Mouse (Mus musculus) embryo, embryonic 11.5 days (tissue): Measurements from ENCODE around the gene Ube2l3.

Source experiments
- DNase-seq: peaks from one replicate; pipeline ENCODE4 v3.0.0-alpha.2; 2012; ENCODE audit warnings: low read depth, low spot score

The Ube2l3 gene

DNA sequence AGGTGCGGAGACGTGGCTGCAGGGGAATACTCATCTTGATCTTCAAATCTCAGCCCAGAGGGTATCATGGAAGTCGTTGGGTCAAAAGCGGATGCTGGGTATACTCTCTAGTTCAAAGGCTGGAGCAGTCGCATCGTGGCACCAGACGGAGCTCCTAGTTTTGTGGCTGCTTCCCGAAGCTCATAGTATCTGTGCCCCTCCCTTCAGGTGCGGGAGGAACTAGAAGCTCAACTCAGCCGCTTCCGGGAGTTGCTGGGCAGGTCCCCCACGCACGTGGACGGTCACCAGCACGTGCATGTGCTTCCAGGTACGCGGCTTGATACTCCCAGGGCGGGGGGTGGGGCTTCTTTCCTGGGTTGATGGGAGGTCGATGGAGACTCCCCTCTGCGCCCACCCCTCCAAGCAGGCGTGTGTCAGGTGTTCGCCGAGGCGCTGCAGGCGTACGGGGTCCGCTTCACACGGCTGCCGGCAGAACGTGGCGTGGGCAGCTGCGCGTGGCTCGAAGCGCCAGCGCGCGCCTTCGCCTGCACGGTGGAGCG, 55.0 kb downstream of the Ube2l3 start:
- DNase-seq: no peak

DNA sequence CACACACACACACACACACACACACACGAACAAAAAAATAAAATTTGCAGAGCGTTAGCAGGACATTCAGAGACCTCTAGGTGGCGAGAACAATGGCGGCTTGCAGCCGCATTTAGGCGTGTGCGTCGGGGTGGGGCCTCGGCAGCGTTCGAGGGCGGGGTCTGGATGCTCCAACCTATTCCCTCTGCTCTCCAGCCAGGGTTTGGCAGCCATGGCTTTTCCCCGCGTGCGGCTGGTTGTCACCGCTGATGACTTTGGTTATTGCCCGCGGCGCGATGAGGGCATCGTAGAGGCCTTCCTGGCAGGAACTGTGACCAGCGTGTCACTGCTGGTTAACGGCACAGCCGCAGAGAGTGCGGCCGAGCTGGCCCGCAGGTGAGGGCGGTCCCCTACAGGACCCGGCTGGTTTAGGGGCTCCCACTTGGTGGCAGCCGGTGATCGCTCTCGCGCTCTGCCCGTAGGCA, 55.6 kb downstream of the Ube2l3 start, which contains the start of gene Ccdc116:
Gene Ccdc116, minus strand, starts transcription at position 458 of the 464 bp plus-strand sequence.
- peak; percentile 78 for DNase-seq

DNA sequence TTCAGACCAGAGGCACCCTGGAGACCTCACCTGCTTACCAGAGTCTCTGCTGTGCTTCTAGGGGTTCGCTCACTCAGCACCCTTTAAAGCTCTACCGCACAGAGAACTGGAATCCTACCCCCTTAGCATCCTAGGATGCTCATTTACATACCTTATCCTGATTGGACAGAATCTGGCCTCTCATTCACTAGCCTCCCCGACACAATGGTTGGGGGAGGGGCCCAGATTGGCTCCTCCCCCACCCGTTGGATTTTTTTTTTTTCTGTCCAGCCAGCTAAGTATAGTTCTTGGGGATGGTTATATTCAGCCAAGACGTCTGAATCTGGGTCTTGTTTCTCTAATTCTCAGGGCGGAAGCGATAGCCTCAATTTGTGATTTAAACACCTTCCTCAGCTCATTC, 58.1 kb downstream of the Ube2l3 start, which contains the start of gene Ydjc:
Gene Ydjc, plus strand, starts transcription at position 283 of the 400 bp plus-strand sequence.
- no peak for DNase-seq

DNA sequence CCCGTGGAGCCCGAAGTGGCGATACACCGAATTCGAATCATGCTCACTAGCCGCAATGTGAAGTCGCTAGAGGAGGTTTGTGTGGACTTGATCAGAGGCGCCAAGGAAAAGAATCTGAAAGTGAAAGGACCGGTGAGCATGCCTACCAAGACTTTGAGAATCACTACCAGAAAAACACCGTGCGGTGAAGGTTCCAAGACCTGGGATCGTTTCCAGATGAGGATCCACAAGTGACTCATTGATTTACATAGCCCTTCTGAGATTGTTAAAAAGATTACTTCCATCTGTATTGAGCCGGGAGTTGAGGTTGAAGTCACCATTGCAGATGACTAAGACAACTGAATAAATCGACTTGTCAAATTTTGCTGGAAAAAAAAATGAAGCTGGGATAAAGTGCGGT, 65.1 kb downstream of the Ube2l3 start:
- DNase-seq: no peak

DNA sequence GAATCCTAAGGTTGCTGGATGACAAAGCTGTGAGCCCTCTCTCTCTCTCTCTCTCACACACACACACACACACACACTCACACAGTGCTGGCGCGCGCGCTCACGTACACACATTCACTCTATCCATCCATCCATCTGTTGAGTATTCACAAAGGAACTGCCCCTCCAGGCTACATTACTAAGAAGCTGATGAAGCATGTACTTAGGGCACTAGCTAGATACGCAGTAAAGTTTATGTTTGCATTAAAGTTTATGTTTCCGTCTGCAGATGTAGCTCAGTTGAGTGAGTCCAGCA, 69.6 kb downstream of the Ube2l3 start:
- no peak for DNase-seq

DNA sequence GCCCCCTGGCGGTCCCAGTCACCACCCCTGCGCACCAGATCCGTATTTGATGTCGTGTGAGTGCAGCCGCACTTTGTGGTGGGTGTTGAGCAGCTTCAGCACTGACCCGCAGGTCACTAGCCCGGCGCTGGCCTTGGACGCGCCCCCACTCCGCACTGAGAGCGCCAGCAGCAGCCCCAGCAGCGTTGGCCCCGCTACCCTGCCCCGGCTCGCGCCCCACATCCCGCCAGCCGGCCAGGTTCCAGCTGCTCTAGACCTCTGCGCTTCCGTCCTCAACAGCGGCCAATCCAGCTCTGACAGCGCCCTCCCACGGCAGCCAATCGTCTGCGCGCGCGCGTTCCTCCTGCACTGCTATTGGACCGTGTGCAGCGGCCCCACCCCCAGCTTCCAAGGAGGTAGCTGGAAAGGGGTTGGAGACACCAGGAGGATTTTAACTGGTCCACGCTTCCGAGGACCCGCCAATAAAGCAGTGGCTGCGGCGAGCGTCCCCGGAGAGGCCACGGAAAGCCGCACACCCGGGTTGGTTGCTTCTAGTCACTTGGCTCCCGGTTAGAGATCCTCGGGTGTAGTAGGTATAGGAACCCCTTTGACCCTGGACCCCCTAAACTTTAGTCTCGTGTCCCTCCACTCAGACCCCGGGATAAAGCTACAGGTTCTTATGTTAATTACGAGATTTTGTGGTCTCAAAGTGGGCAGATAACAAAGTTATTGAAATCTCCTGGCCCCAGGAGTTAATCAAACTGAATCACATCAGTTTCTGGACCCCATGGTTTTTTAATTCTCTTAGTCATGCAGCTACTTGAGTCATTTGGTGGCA, 70.2 kb downstream of the Ube2l3 start, which contains the start of gene Sdf2l1:
Gene Sdf2l1, minus strand, starts transcription at position 295 of the 817 bp plus-strand sequence.
- peak; percentile 96 for DNase-seq

DNA sequence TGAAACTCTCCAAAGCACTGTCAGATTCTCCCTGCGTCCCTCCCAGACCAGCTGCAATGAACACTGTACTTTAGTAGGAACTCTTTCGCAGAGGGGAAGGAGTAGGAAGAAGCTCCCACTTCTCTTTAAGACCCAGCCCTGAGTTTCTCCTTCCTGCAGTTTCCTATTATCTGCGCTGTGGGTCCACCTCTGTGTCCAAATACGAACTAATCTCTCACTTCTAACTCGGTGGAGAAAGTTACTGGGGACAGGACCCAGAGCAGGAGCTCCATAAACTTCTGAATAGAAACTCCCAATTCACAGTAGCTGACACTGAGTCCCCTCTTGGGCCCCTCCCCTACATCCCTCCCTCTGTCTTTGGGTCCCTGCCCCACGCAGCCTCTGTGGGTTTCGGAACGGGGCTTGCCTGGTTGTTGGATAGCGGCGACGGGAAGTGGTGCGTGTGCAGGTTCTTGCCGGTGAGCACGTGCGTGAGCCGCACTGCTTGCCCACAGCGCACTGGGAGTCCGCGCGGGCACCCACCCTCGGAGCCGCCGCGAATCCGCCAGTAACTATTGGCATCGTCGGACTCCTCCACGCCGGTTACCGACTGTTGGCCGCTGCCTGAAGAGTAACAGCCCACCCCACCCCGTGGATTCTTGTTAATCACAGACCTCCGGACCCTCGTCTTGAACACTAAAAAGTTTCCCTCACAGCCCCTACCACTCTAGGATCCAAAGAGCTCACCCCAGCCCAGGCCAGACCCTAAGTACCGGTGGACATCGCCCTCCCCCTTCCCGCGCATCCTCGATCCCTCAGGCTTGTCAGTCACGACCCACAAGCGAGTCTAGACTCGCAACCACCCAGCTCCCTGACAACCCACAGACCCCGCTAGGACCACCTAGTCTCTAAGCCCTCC, 71.0 kb downstream of the Ube2l3 start:
- DNase-seq: no peak

DNA sequence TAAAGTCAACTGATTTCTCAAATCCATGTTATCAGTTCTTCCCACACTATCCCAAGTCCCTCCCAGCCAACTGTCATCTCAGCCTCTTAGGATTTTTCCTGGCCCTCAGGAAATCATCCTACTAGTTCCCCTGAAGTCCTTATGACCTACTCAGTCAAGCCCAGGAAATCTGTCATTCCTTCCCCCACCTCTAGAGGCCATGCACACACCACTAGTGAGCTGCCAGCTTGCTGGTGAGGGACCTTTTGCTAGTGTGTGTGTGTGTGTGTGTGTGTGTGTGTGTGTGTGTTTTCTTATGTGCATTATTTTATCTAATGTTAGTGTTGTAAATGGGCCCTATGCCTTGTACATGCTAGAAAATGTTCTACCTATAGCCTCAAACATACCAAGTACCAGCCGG, 75.2 kb downstream of the Ube2l3 start:
- no peak for DNase-seq

DNA sequence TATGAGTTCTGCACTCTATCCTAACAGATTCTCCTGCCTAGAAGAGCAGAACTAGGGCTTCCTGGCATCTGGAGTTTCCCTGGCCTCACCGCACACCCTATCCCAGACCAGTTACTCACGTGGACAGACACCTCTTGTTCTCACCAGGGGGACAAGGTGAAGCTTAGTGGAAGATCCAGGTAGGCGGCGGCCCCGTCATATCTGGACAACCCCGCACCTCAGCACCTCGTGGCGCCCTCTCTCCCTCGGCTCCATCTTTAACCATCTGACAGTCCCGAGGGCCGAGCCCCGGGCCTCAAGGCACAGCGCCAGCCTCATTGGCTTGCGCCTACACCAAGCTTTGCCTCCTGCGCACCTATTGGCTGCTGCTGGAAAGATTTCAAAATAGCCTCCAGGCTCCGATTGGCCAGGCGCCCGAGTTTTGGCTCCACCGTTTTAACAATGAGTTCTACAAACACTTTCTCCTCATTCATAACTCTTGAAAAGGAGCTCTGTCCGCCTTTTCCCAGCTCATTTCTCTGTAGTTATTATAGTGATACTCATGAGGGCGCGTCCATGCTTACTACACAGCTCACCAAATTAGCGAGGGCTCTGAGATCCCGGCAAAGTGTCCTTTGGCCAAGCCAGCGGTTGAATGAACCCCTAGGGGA, 77.5 kb downstream of the Ube2l3 start, which contains the start of gene 2610318N02Rik:
Gene 2610318N02Rik, minus strand, starts transcription at position 297 of the 650 bp plus-strand sequence.
- DNase-seq: peak; percentile 84

DNA sequence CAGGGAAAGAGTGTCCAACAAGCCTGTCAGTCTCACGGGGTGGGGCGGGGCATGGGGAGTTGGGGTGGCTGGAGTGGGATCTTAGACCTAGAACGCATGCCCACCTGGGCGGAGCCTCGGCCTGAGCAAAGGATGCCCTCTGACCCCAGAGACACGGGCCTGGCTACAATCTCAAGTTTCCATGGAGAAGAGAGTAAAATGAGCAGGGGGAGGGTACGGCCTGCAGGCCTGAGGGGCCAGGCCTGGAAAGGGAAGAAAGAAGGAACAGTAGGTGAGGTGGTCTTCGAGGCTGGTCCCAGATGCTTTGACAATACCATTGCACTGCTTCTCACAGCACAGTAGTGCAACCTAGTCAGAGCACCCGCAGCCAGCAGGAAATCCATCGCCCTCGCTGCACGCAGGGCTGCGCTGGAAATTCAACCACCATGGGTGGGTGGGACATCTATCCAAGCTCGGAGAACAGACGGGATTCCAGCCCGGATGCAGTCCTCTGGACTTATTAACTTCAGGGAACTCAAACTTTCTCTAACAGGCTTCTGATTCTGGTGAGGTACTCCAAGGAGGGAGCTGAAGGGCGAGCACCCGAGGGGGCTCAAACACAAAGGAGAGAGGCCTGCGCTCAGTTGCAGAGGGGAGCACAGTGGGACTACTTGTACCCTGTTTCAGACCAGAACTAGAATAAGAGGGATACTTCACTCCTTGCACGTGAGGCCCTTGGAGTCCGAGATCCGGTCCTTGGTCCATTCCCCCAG, 78.2 kb downstream of the Ube2l3 start:
- DNase-seq: no peak

DNA sequence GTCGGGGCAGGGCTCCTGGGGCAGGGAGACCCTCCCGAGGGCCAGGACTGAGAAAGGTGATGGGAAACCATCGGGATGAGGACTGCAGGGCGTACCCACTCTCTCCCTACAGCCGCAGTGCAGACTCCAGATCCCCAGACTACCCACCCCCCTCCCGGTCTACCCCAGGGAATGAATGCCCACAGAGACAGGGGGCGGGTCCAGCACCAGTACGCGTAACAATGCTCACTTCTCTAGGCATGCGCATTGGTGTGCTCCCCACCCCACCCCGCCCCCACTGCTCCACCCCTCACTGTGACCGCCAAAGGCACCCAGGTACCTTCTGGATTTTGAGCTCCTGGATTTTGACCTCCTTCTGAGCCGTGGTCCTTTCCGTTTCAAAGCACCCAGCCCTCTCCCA, 80.9 kb downstream of the Ube2l3 start:
- no peak for DNase-seq

DNA sequence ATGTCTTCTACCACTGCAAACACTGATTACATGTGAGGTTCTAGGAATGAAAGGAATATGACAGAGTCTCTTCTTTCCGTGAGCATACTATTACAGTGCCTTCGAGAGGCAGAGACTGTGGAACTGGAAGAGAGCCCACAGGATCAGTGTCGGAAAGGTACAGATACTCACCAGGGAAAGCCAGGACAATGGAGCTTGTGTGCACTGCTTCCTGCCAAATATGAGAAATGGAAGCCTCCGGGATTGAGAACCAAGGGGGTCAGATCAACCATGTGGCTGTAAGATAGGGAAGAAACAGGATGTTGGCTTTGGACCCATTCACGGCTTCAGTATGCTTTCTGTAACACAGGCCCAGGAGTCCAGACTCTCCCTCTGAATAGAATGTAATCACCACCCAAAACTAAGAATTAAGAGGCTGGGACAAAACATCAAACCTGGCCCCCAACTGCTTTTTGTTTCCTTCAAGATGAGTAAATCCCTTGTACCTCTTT, 85.1 kb downstream of the Ube2l3 start:
- DNase-seq: no peak

DNA sequence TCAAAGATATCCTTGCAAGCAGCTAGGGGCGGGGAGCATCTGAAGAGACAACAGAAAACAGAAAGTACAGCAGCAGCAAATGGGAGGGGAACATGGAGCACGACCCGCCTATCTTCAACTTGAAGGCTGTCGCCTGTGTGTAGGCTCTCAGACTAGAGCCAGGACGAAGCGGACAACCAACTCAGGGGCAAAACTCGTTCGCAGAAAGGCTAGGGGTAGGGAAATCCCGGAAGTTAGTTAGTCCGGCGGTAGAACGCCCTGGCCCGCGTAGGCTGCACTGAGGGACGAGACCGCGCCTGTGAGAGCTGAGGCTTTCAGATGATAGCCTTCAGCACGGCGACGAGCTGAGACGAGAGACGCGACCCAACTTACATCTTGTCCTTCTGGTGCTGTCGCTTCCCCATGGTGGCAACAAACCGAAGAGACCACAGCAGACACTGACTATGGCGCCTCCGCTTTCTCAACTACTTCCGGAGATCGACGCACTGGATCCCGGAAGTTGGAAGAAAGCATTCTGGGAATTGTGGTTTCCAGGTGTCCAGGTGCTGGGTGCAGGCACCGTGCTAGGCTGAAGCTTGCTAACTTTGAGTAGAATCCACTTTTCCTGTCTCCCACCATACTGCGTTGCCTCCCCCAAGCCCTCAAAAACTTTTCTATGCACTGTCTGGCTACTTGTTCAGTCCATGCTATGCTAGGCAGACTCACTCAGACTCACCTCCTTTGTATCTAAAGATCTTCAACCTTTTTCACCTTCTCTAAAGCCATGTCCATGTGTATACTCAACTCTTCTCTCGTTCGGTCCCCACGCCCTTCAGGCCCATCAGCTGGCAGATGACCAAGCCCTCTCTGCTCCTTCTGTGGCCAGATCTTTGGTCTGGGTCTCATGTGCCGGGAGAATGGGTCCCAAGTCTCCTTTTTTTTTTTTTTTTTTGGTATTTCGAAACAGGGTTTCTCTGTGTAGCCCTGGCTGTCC, 91.4 kb downstream of the Ube2l3 start, which contains the start of gene Ppil2:
Gene Ppil2, minus strand, starts transcription at position 487 of the 973 bp plus-strand sequence.
- peak; percentile 71 for DNase-seq

DNA sequence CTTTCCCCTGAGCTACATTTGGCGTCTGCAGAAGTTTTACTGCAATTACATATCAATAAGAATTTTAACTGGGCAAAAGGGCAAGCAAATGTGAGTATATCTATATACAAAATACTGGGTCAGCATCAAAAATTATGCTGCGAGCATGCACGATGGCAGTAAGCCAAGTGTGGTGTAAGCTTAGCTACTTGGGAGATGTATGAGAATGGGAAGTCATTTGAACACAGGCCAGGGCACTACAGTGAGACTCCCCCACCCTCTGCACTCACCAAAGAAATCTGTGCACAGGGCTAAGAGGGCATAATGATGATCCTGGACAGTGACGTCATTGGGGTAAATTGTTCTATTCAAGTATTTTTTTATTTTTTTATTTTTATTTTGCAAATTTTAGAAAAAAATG, 97.8 kb downstream of the Ube2l3 start:
- DNase-seq: no peak

DNA sequence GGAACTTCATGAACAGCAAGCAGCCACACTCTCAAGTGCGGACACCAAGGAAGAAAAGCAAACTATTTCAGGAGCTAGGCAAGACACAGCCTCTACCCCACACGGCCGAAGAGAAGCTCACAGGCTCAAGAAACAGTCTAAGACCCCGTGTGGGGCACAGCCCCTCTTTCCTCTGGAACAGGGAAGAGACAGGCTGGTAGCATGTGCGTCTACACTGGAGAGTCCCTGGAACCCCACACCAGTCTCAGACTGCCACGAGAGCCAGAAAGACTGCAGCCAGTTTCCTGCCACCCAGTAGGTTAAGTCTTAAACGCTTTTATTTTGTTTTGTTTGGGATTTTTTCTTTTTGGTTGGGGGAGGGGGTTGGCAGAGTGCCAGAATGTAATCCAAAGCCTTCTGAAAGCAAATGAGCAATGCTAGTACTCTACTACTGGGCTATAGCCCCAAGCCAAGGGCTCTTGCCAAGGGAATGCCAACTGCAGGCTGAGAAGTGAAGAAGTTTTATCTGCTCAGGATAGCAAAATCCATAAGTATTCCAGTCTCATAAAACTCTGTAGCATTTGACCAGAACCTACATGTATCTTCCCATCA, 99.7 kb downstream of the Ube2l3 start:
- DNase-seq: no peak
